Mouse (Mus musculus) kidney, postnatal 36 days (tissue): ENCODE measurements at regions not wholly inside any gene's neighbourhood (a gene's known extent, or its start where the extent isn't known, plus 50 kb on each side); places are given as distances from the start of the nearest gene placed in this dataset.
A peak's percentile ranks its signal among the peaks of the same experiment; 100 is the strongest.
"Not testable (repeated sequence)": the region's sequence is repeated elsewhere in the genome, so short reads cannot be mapped to it uniquely, and the experiment has no call there.

ENCODE experiments used
- DNase-seq, 2 experiments: peaks; one replicate each; pipeline ENCODE4 v3.0.0; 2021 to 2022; ENCODE audit warnings: mixed read lengths in 2 of 2

DNA sequence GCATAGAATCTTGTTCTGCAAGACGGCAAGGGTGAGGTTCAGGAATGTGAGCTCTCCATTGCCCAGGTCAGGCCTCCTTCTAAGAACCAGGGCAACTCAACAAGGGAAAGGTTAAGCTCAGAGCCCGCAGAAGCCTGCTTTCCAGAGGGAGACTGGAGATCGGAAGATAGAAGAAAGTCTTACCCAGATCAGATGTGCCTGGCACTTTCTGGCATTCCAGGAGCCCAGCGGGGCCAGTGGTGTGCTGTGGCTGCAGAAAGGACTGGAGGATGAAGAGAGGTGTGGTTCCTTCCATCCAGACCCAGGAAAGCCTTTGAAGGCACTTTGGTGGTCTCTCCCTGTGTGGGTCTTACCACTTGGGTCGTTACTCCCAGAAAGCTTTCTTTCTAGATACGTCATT lies 178.4 kb downstream of the Tmx1 start:
- DNase-seq: no peak

GRCm38 (mm10) chr12:70633194-70633593 lies 180.3 kb downstream of the Tmx1 start:
- DNase-seq: no peak

DNA sequence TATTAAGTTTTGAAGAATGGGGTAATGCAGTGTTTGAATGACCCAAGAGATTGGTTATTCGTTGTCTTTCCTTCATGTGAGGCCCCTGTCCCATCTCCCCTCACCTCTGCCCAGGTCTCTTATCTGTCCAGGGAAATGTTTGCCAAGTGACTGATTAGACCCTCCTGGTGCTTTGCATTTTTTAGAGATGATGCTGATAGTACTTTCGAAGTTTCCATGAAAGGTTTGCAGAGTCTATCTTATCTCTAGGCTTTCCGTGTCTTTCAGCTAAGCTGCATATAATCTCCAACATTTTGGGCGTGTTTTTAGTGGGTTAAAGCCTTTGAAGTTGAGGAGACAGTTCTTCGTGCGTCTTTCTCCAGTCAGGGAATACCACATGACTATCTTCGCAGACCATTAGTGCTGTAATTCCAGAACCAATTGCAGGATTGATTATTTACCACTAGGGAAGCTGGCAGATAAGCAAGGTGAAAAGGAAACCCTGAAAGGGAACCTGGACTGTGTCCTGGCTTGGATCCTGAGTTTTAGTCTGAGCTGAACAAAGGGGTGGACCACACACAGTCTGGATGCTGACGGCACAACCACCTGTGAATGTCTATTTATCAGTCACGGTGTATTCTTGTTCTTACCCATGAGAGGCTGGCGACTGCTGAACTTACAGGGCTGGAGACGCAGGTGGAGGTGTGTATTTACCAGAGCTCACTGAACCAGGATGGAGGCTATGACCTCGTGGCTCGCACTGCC lies 180.9 kb downstream of the Tmx1 start:
- no peak for DNase-seq

- no peak for DNase-seq
Measured at GRCm38 (mm10) chr12:70635997-70636396, 183.1 kb downstream of the Tmx1 start.

- DNase-seq: no peak
Measured at GRCm38 (mm10) chr12:70640186-70640585, 185.1 kb upstream of the Frmd6 start.

GRCm38 (mm10) chr12:70644910-70645309 lies 180.4 kb upstream of the Frmd6 start:
- no peak for DNase-seq

DNA sequence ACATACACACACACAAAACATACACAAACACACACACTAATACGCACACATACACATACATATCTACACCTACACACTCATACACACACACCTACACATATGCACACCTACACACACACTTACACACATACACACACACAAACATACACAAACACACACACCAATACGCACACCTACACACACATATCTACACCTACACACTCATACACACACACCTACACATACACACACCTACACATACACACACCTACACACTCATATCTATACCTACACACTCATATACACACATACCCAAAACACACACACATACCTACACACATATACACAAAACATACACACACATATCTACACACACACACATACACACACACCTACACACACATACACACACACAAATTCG lies 179.9 kb upstream of the Frmd6 start:
- no peak for DNase-seq

DNA sequence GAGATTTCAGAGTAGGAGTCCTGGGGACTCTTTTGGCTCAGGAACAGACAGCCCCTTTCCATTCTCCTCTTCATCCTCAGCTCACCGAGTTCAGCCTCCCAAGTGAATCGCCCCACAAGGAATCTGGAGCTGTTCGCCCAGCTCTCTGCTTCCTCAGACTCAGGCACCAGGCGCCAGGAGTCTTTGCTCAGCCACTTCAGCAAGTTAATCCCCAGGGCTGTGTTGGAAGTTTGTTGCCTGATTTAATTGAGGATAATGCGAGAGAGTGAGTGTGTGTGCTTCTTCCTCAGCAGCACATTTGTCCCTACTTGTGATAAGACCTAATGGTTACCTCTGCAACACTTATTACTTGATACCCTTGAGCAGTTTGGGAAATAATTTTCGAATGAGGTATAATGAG lies 177.8 kb upstream of the Frmd6 start:
- DNase-seq: no peak

DNA sequence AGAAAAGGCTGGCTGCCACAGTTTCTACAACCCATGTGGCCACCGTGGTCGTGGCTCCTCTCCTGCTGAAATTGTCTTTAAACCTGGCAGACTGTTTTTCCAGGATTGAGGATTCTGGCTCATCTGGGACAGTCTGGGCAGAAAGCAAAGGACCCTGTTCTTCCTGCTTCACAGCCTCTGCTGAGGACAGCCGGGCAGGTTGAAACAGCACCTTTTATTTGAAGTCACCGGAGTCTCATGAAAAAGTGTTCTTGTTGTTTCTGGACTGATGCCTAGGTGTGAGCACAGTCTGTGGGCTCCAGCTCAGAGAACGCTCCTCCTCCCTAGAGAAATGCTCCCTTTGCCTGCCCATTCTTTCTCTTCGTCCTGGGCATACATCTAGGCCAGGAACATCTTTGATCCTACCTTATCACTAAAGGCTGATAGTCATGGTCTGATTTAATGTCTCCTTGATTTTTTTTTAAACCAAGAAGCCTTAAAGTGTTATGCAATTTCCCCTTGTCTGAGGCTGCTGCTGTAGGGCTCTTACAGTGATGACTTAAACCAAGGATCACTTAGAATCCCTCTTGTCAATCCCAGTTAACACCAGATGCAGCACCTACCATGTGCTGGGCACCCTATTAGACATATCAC lies 177.0 kb upstream of the Frmd6 start:
- DNase-seq: no peak

DNA sequence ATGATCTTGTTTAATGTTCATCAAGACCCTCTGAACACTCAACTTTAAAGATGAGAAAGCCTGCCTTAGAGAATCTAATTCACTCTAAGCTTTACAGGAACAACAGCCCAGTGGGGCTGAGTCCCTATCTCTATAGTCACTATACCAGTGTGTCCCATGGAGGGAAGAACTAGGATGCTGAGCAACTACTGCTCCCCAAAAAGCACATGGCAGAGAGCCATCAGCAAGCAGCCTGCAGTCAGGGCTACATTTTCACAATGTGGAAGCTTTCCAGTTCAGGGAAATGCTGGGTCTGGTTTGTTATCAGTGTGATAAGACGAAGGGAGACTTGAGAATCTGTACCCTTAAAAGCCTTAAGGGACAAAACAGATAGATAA lies 176.5 kb upstream of the Frmd6 start:
- DNase-seq: no peak

- no peak for DNase-seq
Measured at GRCm38 (mm10) chr12:70649691-70650090, 175.6 kb upstream of the Frmd6 start.

DNA sequence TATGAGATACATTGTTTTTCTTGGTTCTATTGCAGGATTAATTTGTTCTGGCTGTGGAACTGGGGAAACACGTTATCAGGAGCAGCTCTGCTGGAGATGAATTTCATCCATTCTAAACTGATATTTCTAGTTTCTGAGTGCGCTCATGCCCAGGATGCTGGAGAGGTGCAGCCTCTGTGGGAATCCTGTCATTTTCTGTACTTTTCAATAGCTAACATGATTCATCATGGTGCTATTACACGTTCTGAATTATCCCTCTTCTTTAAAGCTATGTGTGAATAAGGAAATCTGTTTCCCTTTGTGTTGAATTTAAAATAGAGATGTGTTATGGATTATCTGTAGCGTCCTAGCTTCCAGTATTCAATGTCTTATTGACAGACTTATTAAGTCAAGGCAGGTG lies 174.8 kb upstream of the Frmd6 start:
- DNase-seq: no peak

DNA sequence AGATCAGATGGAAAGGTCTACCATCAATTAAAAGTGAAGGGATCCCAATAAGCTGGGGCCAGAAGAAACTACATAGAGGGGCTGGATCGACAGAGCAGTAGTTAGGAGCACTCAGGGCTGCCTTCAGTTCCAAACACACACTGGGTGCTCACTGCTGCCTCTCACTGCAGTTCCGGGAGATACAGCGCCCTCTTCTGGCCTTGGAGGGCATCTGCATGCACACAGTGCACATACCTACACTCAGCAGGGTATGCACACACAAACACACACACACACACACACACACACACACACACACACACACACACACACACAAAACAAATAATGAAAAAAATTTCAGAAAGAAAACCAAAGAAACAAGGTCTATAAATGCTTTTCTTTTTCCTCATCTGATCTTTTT lies 172.6 kb upstream of the Frmd6 start:
- DNase-seq: no peak

GRCm38 (mm10) chr12:70653971-70654370 lies 171.3 kb upstream of the Frmd6 start:
- no peak for DNase-seq

- peak; percentile 5 to 16 for DNase-seq
Measured at GRCm38 (mm10) chr12:70654546-70654945, 170.8 kb upstream of the Frmd6 start.

- DNase-seq: no peak
Measured at GRCm38 (mm10) chr12:70655411-70655811, 169.9 kb upstream of the Frmd6 start.

GRCm38 (mm10) chr12:70655900-70656544 lies 169.3 kb upstream of the Frmd6 start:
- no peak for DNase-seq

- DNase-seq: no peak
Measured at GRCm38 (mm10) chr12:70656805-70657492, 168.4 kb upstream of the Frmd6 start.

- no peak for DNase-seq
Measured at GRCm38 (mm10) chr12:70657493-70657810, 167.9 kb upstream of the Frmd6 start.

GRCm38 (mm10) chr12:70658106-70658505 lies 167.2 kb upstream of the Frmd6 start:
- no peak for DNase-seq

DNA sequence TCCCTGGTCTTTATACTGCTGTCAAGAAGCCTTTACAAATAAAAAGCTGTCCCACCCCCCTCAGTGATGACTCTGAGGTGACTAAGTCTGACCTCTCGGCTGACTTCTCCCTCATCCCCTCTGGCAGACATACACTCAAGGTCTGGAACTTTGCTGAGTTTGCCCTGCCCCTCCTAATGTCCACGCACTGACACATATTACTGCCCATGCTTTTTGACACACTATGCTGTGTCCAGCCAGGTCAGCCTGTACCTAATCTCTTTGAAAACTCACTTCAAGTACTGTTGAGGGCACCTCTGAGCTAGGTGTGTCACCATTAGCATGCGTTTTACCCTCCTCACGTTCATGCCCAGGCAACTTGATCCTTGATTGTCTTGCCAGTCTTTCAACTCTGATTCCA lies 164.9 kb upstream of the Frmd6 start:
- DNase-seq: no peak

DNA sequence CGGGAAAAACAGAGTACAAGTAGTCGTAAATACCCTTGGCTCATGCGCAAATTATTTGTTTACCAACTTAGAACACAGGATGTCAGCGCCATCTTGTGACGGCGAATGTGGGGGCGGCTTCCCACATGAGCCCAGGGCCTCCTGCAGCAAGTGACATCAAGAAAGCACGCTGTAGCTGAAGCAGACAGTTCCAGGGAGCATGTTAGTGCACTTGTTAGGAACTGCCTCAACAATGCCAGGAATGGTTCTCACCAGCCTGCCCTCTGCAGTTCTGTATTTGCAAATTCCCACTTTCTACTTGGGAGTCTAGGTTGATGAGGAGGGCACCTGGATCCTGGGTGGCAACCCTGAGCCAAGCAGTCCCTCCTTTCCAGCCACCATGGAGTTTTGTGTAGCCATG lies 157.2 kb upstream of the Frmd6 start:
- DNase-seq: not testable (repeated sequence)

- no peak for DNase-seq
Measured at GRCm38 (mm10) chr12:70672115-70672514, 153.2 kb upstream of the Frmd6 start.

- DNase-seq: no peak
Measured at GRCm38 (mm10) chr12:70673188-70673587, 152.1 kb upstream of the Frmd6 start.
